Mouse (Mus musculus) NIH3T3 (cell line): ENCODE data around the gene Elf1.

Source experiments
- DNase-seq: peaks from one replicate; pipeline ENCODE4 v3.0.0-alpha.2; 2012; ENCODE audit warnings: low read depth

The Elf1 gene

DNA sequence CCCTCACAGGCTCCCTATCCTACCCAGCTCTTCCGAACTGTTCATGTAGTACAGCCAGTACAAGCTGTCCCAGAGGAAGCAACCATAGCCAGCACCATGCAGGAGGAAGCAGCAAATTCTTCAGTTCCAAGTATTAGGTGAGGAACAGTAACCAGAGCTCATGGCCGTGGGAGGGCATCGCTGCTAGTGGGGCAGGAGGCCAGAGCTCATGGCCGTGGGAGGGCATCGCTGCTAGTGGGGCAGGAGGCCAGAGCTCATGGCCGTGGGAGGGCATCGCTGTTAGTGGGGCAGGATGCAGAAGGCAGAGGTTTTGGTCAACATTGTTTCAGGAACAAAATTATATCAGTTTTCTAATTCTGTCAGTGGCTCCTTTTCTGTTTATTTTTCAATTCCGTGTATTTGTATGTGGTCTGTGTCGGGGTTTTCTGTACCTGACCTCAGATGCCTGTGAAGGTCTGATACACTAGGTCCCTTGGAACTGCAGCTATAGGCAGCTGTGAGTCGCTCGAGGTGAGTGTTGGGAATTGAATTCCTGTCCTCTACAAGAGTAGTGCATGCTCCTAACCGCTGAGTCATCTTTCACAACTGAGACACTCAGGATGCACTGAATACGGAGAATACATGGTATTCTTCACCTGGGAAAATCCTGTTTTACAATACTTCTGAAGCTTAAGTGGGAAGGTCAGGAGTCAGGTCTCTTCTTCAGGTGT lies 92.6 kb downstream of the Elf1 start:
- DNase-seq = no peak

DNA sequence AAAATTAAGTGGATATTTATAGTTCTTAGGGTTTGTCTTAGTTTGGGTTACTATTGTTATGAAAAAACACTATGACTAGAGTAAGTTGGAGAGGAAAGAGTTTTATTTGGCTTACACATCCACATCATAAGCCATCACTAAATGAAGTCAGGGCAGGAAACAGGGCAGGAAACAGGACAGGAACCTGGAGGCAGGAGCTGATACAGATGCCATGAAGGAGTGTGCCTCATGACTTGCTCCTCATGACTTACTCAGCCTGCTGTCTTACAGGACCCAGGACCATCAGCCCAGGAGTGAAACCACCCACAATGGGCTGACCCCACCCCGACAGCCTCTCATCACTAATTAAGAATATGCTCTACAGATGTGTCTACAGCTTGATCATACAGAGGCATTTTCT lies 93.4 kb downstream of the Elf1 start:
- DNase-seq = no peak

DNA sequence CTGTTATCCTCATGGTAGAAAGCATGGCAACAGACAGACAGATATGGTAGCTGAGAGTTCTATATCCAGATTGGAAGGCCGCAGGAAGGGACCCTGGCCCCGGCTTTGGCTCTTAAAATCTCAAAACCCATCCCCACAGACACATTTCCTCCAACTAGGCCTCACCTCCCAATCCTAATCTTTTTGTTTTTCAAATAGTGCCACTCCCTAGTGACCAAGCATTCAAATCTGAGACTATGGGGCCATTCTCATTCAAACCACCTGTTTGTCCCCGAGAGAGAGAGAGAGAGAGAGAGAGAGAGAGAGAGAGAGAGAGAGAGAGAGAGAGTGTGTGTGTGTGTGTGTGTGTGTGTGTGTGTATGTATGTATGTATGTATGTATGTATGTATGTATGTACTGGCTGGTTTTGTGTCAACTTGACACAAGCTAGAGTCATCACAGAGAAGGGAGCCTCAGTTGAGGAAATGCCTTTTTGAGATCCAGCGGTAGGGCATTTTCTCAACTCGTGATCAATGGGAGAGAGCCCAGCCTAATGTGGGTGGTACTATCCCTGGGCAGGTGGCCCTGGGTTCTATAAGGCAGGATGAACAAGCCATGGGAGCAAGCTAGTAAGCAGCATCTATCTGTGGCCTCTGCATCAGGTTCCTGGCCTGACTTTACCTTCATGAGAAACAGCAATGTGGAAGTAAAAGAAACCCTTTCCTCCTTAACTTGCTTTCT lies 102.7 kb downstream of the Elf1 start:
- DNase-seq = no peak

DNA sequence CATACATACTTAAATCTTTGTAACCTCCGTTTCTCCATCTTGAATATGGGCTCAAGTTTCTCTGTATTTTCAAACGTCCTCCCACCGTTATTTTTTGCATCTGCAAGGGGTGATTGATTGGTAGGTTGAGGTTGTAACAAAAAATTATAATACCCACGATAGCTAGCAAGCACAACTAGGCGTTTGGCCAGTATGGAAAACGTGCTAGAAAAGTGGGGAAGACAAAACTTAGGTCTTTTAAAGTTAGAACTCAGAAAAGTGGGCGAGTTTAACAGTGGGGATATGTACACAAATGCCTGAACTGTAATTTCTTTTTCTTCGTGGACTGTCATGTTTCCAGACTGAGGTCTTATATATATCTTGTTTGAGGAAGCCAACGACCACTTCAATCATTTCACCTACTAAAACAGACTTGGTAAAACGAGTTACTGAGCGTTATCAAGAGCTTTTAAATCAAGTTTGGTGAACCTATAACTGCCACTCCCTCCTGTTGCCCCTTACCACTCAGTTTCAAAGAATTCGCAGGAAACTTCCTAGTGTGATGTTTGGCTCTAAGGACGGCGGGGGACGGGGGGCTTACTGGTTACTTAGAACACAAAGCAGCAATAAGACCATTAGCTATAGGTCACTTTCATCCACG lies 105.6 kb downstream of the Elf1 start:
- DNase-seq = no peak

DNA sequence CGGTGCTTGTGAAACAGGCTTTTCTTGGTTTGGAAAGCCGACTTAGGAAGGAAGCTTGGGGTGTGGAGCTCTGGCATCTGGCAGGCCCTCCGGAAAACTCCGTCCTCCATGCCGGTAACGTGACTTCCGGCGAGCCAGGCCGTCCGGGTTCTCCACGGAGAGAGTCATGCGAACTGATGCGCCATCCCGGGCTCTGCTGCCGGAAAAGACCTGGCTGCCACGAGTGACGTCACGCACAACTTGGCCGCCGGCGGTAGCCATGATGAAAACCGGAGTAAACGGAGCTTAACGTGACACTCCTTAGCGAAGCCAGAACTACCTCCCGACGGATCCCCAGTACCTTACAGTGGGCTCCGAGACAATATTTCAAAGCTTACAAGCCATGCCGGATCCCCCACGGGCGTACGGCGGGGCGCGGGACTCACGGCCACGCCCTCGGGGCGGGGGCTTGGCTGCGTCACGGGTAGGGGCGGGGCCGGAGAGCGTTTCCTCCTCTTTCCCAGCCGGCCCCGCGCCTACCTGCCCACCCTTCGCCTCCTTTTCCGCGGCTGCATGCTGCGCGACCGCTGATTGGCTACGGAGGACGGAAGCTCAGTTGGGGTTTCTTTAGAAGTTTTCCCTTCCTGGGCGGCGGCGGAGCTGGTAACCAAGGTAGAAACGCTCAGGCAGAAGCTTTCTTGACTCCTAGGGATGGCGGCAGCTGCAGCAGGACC lies 106.3 kb downstream of the Elf1 start, which contains the start of gene Sugt1:
Gene Sugt1, plus strand, starts transcription at position 553 of the 713 bp plus-strand sequence.
- peak; percentile 95 for DNase-seq

DNA sequence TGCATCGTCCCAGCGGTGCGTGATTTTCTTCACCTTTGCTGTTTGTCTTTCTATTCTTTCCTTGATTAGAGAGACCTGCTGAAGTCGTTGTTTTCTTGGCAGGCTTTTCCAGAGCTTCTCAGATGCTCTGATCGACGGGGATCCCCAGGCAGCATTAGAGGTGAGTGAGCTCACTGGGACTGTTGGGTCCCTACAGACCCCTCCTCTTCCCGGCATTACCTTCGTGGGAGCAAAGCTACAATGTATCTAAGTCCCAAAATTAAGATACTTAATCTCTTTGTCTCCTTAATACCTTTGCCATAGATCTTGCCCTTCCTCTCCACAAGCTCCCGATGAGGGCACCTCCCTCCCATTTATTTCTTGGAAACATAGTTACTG lies 106.8 kb downstream of the Elf1 start:
- no peak for DNase-seq

DNA sequence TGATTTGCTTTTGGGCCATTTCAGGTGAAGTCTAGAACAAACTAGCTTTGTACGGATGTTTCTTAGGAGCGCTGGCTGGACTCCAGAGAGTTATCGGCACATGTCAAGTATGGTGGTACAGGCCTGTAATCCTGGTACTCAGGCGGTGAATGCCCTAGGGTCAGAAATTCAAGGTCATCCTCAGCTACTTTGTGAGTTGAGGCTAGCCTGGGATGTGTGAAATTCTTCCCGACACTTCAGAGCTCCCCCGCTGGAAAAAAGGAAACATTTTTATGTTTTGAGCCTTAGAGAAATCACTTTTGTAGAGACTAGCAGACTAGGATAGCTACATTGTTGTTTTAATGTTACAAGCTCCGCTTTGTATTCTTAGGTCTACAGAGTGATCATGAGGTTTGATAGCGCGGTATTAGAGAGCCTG lies 107.5 kb downstream of the Elf1 start:
- peak; percentile 24 for DNase-seq

DNA sequence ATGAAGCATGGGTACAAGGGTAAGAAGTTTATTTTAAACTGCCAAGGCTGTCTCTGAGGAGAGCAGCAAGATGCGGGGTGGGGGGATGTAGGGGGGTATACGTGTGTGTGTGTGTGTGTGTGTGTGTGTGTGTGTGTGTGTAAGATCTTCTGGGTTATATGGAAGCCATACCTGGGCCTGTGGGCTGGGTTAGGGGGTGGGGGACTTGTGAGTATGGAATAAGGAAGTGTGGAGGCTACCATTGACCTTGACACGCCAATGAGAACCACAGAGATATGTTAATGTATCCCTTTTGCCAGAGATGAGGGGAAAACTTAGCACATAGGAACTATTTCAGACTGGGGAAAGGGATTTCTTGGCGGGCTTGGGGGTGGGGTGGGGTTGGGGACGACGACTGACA lies 108.4 kb downstream of the Elf1 start:
- no peak for DNase-seq

DNA sequence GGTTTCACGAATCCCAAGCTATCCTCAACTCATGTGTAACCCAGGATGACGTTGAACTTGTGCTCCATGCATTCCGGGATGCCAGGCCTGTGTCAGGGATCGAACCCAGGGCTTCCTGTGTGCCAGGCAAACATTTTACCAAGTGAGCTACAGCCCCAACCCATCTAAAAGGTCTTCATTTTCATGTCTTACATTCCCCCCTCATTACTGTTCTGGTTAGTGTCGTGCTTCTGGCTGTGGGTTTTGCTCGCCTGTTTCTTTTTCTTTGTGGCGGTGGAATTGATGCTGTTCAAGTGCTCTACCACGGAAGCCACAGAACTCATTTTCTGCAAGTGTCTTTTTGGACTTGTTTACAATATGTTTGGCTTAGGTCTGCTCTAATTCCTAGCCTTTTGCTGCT lies 109.9 kb downstream of the Elf1 start:
- no peak for DNase-seq

DNA sequence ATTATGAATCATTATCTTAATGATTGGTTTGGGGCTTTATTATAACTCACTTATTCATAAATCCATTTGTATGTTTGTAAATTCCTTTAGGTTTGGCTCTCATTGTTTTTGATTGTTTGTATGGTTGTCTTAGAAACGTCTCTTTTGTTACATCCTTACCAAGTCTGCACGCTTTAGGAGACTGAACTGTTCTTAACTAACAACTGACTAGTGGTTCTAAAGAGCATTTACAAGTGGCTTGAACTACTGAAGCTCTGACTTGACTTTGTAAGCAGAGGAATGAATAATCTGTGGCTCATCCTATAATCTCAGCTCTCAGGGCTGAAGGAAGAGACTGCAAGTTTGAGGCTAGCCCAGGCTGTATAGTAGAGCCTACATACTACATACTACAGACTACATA lies 110.6 kb downstream of the Elf1 start:
- DNase-seq = no peak

DNA sequence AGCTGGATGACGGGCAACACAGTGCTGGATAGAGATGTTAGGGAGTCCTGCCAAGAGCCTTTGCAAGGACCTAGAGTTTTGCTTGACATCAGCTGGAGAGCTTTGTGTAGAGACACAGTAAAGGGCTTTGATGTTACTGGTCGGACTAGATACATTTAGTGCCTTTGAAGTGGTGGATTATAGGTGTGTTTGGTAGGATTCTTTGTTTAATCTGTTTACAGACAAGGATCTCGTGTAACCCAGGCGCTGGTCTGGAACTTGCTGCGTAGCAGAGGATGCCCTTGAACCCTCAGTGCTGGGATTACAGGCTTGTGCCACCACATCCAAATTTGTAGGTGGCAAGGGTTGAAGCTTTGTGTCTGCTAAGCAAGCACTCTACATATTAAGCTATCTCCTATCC lies 113.1 kb downstream of the Elf1 start:
- no peak for DNase-seq

DNA sequence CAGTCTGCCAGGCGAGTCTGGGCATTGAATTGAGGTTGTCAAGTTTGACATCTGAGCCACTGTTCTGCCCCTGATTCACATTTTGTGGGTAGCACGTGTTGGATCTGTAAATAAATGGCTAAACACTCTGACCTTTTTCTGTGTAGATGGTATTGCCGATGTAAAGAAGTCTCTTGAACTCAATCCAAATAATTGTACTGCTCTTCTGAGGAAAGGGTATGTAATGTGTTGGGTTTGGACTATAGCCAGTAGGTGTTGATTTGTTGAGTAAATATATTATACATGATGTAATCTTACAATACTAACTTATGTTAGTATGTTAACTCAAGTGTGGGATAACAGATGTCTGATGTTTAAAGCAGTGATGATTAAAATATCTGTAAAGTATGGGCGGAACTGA lies 115.6 kb downstream of the Elf1 start:
- no peak for DNase-seq

DNA sequence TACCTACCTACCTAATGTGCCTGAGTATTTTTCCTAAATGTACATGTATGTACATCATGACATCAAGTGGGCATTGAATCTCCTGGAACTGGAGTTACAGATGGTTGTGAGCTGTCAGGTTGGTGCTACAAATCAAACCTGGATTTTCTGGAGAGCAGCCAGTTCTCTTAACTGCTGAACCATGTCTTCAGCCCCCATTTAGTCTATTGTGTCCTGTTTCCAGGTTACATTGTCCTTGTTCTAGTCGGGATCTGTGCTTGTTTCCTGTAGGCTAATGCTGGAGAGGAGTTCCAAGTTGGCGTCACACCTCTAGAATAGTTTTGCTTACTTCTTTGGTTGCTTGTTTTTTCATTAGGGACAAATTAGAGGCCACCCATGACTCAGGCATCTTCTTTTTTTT lies 124.9 kb downstream of the Elf1 start:
- DNase-seq = no peak

DNA sequence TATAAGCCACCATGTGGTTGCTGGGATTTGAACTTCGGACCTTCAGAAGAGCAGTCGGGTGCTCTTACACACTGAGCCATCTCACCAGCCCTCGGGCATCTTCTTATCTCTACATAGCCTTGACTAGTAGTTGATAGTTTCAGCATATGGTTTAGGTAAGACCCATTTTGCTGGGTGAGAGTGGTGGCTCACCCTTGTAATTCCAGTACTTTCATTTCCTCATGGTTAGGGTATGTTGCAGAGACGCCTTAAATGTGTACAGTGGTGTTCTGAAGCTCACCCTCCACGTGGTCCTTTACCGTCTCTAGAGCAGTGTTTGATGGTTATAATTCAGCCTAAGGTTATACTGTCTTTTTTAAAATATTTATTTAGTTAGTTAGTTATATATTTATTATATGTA lies 125.4 kb downstream of the Elf1 start:
- no peak for DNase-seq

DNA sequence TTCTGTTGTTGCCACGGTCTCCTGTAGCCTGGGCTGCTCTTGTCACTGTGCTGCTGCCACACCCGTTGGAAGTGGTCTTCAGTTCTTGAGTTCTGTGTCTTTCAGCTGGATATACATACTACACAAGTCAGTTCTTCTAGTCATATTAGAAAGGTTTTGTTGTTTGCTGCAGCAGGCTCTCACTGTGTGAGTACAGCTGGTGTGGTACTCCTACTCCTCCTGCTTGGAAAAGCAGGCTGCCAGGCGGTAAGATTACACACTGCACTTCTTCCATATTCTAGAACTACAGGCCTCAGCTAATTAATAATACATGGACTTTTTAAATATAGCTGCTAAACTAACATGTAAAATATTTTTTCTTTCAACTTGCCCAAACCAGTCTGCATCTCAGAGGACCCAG lies 125.9 kb downstream of the Elf1 start:
- no peak for DNase-seq

DNA sequence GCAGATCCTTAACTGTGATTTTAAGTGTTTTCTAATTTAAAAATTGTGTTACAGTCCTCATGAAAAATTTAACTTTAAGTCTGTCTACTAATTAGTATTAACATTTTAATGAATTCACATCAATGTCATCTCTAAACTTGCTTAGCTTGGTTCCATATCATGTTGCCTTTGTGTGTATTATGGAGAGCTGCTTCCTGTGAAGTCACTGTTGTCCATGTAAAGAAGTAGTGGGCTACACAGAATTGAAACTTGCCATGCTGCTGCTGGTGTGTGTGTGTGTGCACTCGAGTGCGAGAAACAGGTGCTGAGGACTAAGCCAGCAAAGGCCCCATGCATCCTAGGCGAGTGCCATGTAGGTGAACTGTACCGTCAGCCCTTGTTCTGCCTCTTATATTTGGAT lies 126.4 kb downstream of the Elf1 start:
- DNase-seq = no peak

DNA sequence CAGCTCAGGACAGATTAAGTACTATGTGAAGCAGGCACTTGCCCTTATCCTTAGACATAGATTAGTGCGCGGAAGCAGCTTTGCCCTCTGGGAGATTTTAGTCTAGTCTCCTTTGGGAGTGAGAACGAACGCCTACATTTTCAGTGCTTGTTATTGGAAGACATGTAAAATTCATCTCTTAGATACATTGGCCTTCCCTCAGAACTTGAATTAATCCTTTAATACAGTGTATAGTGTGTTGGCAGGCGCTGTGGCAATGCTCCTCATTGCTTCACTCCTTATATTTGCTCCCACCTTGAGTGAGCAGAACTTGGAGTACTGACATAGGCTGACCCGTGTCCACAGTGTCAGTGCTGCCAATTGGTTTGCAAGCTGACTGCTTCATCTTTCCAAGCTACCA lies 127.3 kb downstream of the Elf1 start:
- no peak for DNase-seq

DNA sequence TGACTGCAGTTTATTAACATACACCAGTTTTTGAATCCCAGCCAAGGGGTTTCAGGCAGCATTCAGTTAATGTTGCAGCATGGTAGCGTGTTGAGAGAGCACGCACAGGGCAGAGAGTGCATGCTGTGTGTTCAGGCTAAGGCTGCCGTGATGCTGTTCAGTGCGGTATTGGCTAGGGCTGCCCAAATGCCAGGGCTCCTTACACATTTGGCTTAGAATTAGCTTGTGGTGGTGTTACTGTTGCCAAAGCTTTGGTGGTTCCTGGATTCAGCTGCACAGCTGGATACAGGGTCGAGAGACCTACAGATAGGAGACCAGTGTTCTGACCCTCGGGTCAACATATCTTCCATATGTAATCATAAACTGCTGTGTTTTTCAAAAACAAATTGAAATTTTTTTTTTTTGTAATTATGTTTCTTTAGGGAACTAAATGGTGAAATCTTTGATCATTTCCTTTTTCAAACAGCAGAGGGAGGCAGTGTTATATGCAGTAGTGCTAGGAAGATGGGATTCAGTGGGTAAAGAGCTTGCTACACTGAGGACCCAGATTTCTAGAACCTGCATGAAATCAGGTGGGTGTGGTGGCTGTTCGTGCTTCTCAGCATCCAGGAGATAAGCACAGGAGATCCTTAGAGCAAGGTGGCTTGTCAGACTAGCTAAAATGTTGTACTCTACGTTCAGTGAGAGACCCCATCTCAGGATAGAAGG lies 136.3 kb downstream of the Elf1 start:
- DNase-seq = peak; percentile 55

DNA sequence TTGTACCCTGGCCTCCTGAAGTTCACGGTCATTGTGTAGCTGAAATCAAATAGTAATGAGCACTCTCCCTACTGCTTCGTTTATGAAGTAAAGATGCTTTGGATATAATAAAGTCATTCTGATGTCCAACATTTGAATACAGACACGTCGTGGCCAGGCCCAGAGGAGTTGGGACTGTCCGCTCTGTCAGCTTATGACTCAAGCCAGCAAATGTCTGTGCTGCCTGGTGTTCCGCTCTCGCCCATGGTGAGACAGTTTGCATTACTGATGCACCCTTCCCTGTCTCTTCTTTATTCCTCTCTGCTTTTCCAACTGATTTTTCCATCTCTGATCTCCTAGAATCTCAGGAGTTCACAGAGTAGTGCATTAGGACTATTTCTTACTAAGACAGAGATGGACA lies 138.8 kb downstream of the Elf1 start:
- DNase-seq = no peak

DNA sequence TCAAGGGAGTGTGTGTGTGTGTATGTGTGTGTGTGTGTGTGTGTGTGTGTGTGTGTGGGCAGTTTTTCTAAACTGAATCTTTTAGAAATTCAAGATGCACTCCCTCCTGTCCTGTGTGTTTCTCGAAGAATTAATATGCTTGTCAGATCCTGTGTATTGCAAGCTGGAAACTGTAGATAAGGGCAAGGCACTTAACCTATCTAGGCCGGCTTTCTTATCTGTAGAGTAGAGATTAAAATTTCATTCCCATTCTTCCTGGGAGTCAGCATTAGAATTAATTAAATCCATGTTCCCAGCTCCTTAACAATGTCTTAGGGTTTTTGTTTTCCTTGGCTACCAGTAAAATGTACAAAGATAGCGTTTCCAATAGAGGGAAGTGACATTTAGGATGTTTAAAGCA lies 140.1 kb downstream of the Elf1 start:
- no peak for DNase-seq
